Mouse (Mus musculus) lung, postnatal 4 days (tissue): ENCODE results near the gene Tenm4.
"Not testable (repeated sequence)": the region's sequence is repeated elsewhere in the genome, so short reads cannot be mapped to it uniquely, and the experiment has no call there.

Experiments used
- DNase-seq, 2 experiments: peaks; one replicate each; pipeline ENCODE4 v3.0.0; 2021

Gene Tenm4

GRCm38 (mm10) chr7:96920447-96921095, 749.5 kb downstream of the Tenm4 start:
- no peak for DNase-seq

- DNase-seq: no peak
Observed at GRCm38 (mm10) chr7:96922927-96923326, 751.9 kb downstream of the Tenm4 start.

- DNase-seq: no peak
Observed at GRCm38 (mm10) chr7:96943715-96944377, 772.8 kb downstream of the Tenm4 start.

GRCm38 (mm10) chr7:96946501-96946900, 775.5 kb downstream of the Tenm4 start:
- not testable (repeated sequence) for DNase-seq

GRCm38 (mm10) chr7:96951281-96952051, 780.4 kb downstream of the Tenm4 start, which contains the start of gene Nars2:
TSS of gene Nars2 (plus strand) at chr7:96951505.
- peak; percentile 92 to 94 for DNase-seq

- no peak for DNase-seq
Observed at GRCm38 (mm10) chr7:96952094-96952493, 781.0 kb downstream of the Tenm4 start.

GRCm38 (mm10) chr7:96959168-96959567, 788.1 kb downstream of the Tenm4 start:
- DNase-seq: no peak
